27 mouse cellular contexts compared by ENCODE assay signal in genomic region chr8:117440317-117440716, GRCm38 (mm10). TPM values are rescaled to one million over a fixed set of nuclear protein-coding genes. Genes with fewer than 3 reads are reported as not detected.
DNase-seq lines count a peak whose midpoint lies in the region; ATAC-seq and TF ChIP-seq lines count a peak whose summit lies in the region.
"Had no signal": no experiment of that assay in that cellular context is flagged by ENCODE, and none has a peak within 500 bp of the region (broad histone marks: within the 10 kb centered on the region; RNA-seq: fewer than 3 reads in every experiment).

No protein-coding gene starts in this region.

- peaks cover 22% of the 10 kb centered on the region for H3K4me1 ChIP-seq in liver, adult 2 months (ENCODE audit: control insufficient read depth, insufficient read depth, low read length)
- peaks cover 10% of the 10 kb centered on the region; the same call in 1 of the 2 replicates for H3K4me1 ChIP-seq in liver, embryonic 15.5 days (replicated peaks)
- no peaks in the 10 kb centered on the region for H3K4me1 ChIP-seq in stomach, embryonic 16.5 days (ENCODE audit: control insufficient read depth, insufficient read depth, low read length)

- peak; percentile 48 for ATAC-seq in liver, embryonic 15.5 days (ENCODE audit: insufficient read depth)
- ATAC-seq in stomach, embryonic 16.5 days (ENCODE audit: insufficient read depth, low FRiP score), result 0 out of 2 replicates have a peak, but pooled peaks have one; percentile 15
- no peak for ATAC-seq in monocyte, adult 5-6 weeks (replicated peaks; ENCODE audit: insufficient number of reproducible peaks, low FRiP score, low TSS enrichment, poor library complexity, severe bottlenecking)
- ATAC-seq: CD4-positive, CD25-positive, alpha-beta regulatory T cell, adult 4 months; forebrain, embryonic 16.5 days; lung, postnatal 0 days; midbrain, embryonic 13.5 days had no signal

- H3K9me3 ChIP-seq in liver, embryonic 15.5 days (replicated peaks), result no peaks in the 10 kb centered on the region
- no peaks in the 10 kb centered on the region for H3K9me3 ChIP-seq in stomach, embryonic 16.5 days (replicated peaks; ENCODE audit: control insufficient read depth, low read length)
- H3K9me3 ChIP-seq: heart, embryonic 15.5 days; hindbrain, embryonic 12.5 days; megakaryocyte, embryonic 14.5 days; midbrain, embryonic 13.5 days had no signal

- no peaks in the 10 kb centered on the region for H3K79me2 ChIP-seq in liver, adult 2 months (ENCODE audit: control insufficient read depth, insufficient read depth, low read length)

- peaks cover 6% of the 10 kb centered on the region; the same call in 1 of the 2 replicates for H3K36me3 ChIP-seq in liver, adult 2 months (ENCODE audit: control insufficient read depth, insufficient read depth, low read length)
- H3K36me3 ChIP-seq in liver, embryonic 15.5 days (replicated peaks), result peaks cover 64% of the 10 kb centered on the region
- H3K36me3 ChIP-seq in stomach, embryonic 16.5 days (ENCODE audit: control insufficient read depth, insufficient read depth, low read length), result peaks cover 16% of the 10 kb centered on the region; the same call in 1 of the 2 replicates

- no peak overlapping the region for H3K4me2 ChIP-seq in liver, embryonic 15.5 days
- no peak overlapping the region for H3K4me2 ChIP-seq in stomach, embryonic 16.5 days (ENCODE audit: low read depth, low read length)
- H3K4me2 ChIP-seq: heart, embryonic 15.5 days; hindbrain, embryonic 12.5 days; midbrain, embryonic 13.5 days had no signal

- DNase-seq in liver, adult 2 months (ENCODE audit: extremely low read depth, low read depth, low spot score), result no peak
- no peak for DNase-seq in liver
- DNase-seq in thymus, postnatal 0 days (ENCODE audit: low spot score), result no peak
- DNase-seq in layer of hippocampus, postnatal 14 days (ENCODE audit: low spot score in 2 of 2), result no peak
- DNase-seq: adrenal gland, adult 2 months; adrenal gland, postnatal 36 days; cerebellum, adult 18-20 months; cerebellum, postnatal 10 days; heart, postnatal 36 days; kidney, adult 2 months; kidney, postnatal 36 days; layer of hippocampus, postnatal 36 days; lung, adult 18-20 months; lung, postnatal 4 days; thymus, adult 18-20 months; thymus, postnatal 36 days had no signal

- no peaks in the 10 kb centered on the region for H3K27me3 ChIP-seq in liver, adult 2 months (ENCODE audit: control insufficient read depth, insufficient read depth, low read length)
- H3K27me3 ChIP-seq in liver, embryonic 15.5 days, result no peaks in the 10 kb centered on the region
- no peaks in the 10 kb centered on the region for H3K27me3 ChIP-seq in stomach, embryonic 16.5 days (ENCODE audit: control insufficient read depth, insufficient read depth, low read length)
- H3K27me3 ChIP-seq: heart, embryonic 15.5 days; hindbrain, embryonic 12.5 days; megakaryocyte, embryonic 14.5 days; midbrain, embryonic 13.5 days had no signal

- no peak for TF ChIP-seq CTCF in liver, adult 2 months (IDR thresholded peaks at IDR 0.05; ENCODE audit: low read depth, low read length)

- 28% methylated on average over 14 of the region's 14 CpGs for WGBS in liver, adult 2 months
- WGBS in liver, embryonic 15.5 days (ENCODE audit: insufficient replicate concordance), result 75% methylated on average over 14 of the region's 14 CpGs
- 68% methylated on average over 14 of the region's 14 CpGs for WGBS in stomach, embryonic 16.5 days

- no peak for TF ChIP-seq POLR2A in liver, adult 2 months (IDR thresholded peaks at IDR 0.05; ENCODE audit: extremely low read depth, insufficient read depth, low read length)

- H3K27ac ChIP-seq in liver, adult 2 months (replicated peaks; ENCODE audit: insufficient read depth, low read depth, low read length), result peak overlapping the region; percentile 63
- H3K27ac ChIP-seq in liver, embryonic 15.5 days (replicated peaks), result peak overlapping the region; percentile 19
- no peak overlapping the region; the same call in 1 of the 2 replicates for H3K27ac ChIP-seq in stomach, embryonic 16.5 days (ENCODE audit: low read length)
- H3K27ac ChIP-seq: heart, embryonic 15.5 days; hindbrain, embryonic 12.5 days; midbrain, embryonic 13.5 days had no signal

- H3K9ac ChIP-seq in liver, adult 2 months (ENCODE audit: low read depth, low read length), result 0 out of 2 replicates have a peak overlapping the region, but pooled peaks have one; percentile 7
- no peak overlapping the region for H3K9ac ChIP-seq in liver, embryonic 15.5 days
- no peak overlapping the region for H3K9ac ChIP-seq in stomach, embryonic 16.5 days (ENCODE audit: low read length)
- H3K9ac ChIP-seq: heart, embryonic 15.5 days; hindbrain, embryonic 12.5 days; midbrain, embryonic 13.5 days had no signal

- H3K4me3 ChIP-seq in liver, adult 2 months (ENCODE audit: insufficient read depth, low read depth, low read length), result no peak overlapping the region
- no peak overlapping the region for H3K4me3 ChIP-seq in liver, embryonic 15.5 days (replicated peaks)
- H3K4me3 ChIP-seq in stomach, embryonic 16.5 days (replicated peaks; ENCODE audit: low read length), result no peak overlapping the region
- H3K4me3 ChIP-seq: erythroblast, embryonic 14.5 days; heart, embryonic 15.5 days; hindbrain, embryonic 12.5 days; megakaryocyte, embryonic 14.5 days; midbrain, embryonic 13.5 days had no signal

RNA-seq across cellular contexts. Expression of gene Plcg2, which starts 57.8 kb away (rescaled TPM):
- total RNA-seq in liver, adult 2 months (2014; rRNA removed), result 1.8 and 2.1 TPM in 2 replicates
- 0.42 and 0.95 TPM in 2 replicates for polyA plus RNA-seq in liver, adult 2 months (2012; rRNA removed)
- polyA plus RNA-seq in liver, embryonic 15.5 days (2015; fragmentation: Nextera tagmentation; extraction: Ambion mirVana), result 7.4 and 8.2 TPM in 2 replicates
- polyA plus RNA-seq in stomach, embryonic 16.5 days (2015; fragmentation: Nextera tagmentation; extraction: Ambion mirVana), result 4.6 and 5.2 TPM in 2 replicates
- 189 to 215 TPM (median 210 TPM) in 3 replicates for total RNA-seq in monocyte, adult 5-6 weeks (2017)
- polyA plus RNA-seq in thymus, postnatal 0 days (2015; fragmentation: Nextera tagmentation; extraction: Ambion mirVana), result 7.8 and 8.4 TPM in 2 replicates
- 1 to 10 TPM; 3.2 to 3.9 TPM for total RNA-seq in layer of hippocampus, postnatal 14 days (2021)
